ENCODE assay signal across 8 mouse cellular contexts in the genomic region with DNA sequence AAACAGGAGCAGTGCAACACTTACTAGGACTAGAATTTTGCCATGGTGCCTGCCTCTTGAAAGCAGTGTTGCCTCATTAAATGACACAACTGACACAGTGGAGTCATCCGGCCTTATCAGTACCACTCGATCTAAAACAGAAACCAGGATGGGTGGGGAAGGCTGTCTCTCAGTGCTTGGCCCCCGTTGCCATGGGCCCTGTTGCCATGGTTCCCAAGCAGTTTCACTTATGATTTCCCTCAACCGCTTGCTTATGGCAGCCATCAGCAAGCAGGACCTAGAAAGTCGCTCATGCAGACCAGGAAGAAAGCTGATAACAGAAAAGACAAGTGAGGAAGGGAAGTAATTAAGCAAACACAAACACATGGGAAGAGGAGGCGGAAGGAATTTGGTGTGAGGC. TPM values are rescaled to one million over a fixed set of nuclear protein-coding genes. Genes with fewer than 3 reads are reported as not detected.
DNase-seq lines count a peak whose midpoint lies in the region; ATAC-seq and TF ChIP-seq lines count a peak whose summit lies in the region.

No protein-coding gene starts in this region.

- TF ChIP-seq CTCF in spleen, adult 2 months (IDR thresholded peaks at IDR 0.05; ENCODE audit: extremely low read depth, insufficient read depth, insufficient read length, insufficient replicate concordance) = no peak

- no peak for ATAC-seq in hindbrain, embryonic 11.5 days (ENCODE audit: low FRiP score)
- no peak for ATAC-seq in hindbrain, embryonic 14.5 days (ENCODE audit: low FRiP score)
- ATAC-seq in embryonic facial prominence, embryonic 11.5 days (replicated peaks; ENCODE audit: insufficient number of reproducible peaks, low FRiP score, low TSS enrichment, low read depth) = no peak

- no peak overlapping the region for H3K27ac ChIP-seq in hindbrain, embryonic 11.5 days (ENCODE audit: low read depth, low read length)
- H3K27ac ChIP-seq in hindbrain, embryonic 14.5 days = no peak overlapping the region
- H3K27ac ChIP-seq in embryonic facial prominence, embryonic 11.5 days (replicated peaks; ENCODE audit: low read depth, low read length) = no peak overlapping the region
- H3K27ac ChIP-seq in spleen, adult 2 months (ENCODE audit: insufficient read depth, low read length) = no peak overlapping the region

- DNase-seq in hindbrain, embryonic 11.5 days (ENCODE audit: low spot score) = peak; percentile 38
- DNase-seq in hindbrain, embryonic 14.5 days (ENCODE audit: low spot score) = no peak
- DNase-seq in MEL-GATA-1-ER (ENCODE audit: extremely low read depth, low read depth) = peak; percentile 54
- DNase-seq in embryonic facial prominence, embryonic 11.5 days (ENCODE audit: low spot score) = peak; percentile 5
- DNase-seq in lung, postnatal 10 days = peak; percentile 77
- peak; percentile 41 to 52 for DNase-seq in spleen, adult 2 months (ENCODE audit: low read depth in 1 of 2, low spot score in 2 of 2)
- no peak for DNase-seq in ovary, postnatal 14 days (ENCODE audit: low spot score)
- no peak for DNase-seq in yolk sac, embryonic 10.5 days (ENCODE audit: low spot score)

- no peak for TF ChIP-seq POLR2A in spleen, adult 2 months (IDR thresholded peaks at IDR 0.05; ENCODE audit: low read depth, low read length)

- H3K4me3 ChIP-seq in hindbrain, embryonic 11.5 days (ENCODE audit: low read depth, low read length) = no peak overlapping the region
- no peak overlapping the region for H3K4me3 ChIP-seq in hindbrain, embryonic 14.5 days (replicated peaks; ENCODE audit: low read length)
- no peak overlapping the region for H3K4me3 ChIP-seq in embryonic facial prominence, embryonic 11.5 days (ENCODE audit: low read depth, low read length)
- no peak overlapping the region for H3K4me3 ChIP-seq in spleen, adult 2 months (ENCODE audit: extremely low read depth, insufficient read depth, insufficient read length)

- WGBS in hindbrain, embryonic 11.5 days = 47% methylated on average over 6 of the region's 6 CpGs
- WGBS in hindbrain, embryonic 14.5 days = 52% methylated on average over 6 of the region's 6 CpGs
- WGBS in embryonic facial prominence, embryonic 11.5 days = 64% methylated on average over 6 of the region's 6 CpGs
- 38% methylated on average over 6 of the region's 6 CpGs for WGBS in spleen, adult 2 months

- H3K36me3 ChIP-seq in hindbrain, embryonic 11.5 days (ENCODE audit: control insufficient read depth, insufficient read depth, low read length) = no peaks in the 10 kb centered on the region
- H3K36me3 ChIP-seq in hindbrain, embryonic 14.5 days (replicated peaks; ENCODE audit: control insufficient read depth, insufficient read depth) = no peaks in the 10 kb centered on the region
- H3K36me3 ChIP-seq in embryonic facial prominence, embryonic 11.5 days (replicated peaks; ENCODE audit: control insufficient read depth, insufficient read depth, low read depth, low read length) = no peaks in the 10 kb centered on the region
- no peaks in the 10 kb centered on the region for H3K36me3 ChIP-seq in spleen, adult 2 months (ENCODE audit: control insufficient read depth, insufficient read depth, low read length)

- no peak overlapping the region for H3K9ac ChIP-seq in hindbrain, embryonic 11.5 days (ENCODE audit: low read depth, low read length)
- no peak overlapping the region for H3K9ac ChIP-seq in hindbrain, embryonic 14.5 days
- no peak overlapping the region for H3K9ac ChIP-seq in embryonic facial prominence, embryonic 11.5 days (replicated peaks; ENCODE audit: low read length)

- no peaks in the 10 kb centered on the region for H3K4me1 ChIP-seq in hindbrain, embryonic 11.5 days (replicated peaks; ENCODE audit: control insufficient read depth, insufficient read depth, low read length)
- peaks cover 5% of the 10 kb centered on the region; the same call in 1 of the 2 replicates for H3K4me1 ChIP-seq in hindbrain, embryonic 14.5 days (replicated peaks; ENCODE audit: control insufficient read depth, insufficient read depth, low read length)
- H3K4me1 ChIP-seq in embryonic facial prominence, embryonic 11.5 days (ENCODE audit: control insufficient read depth, insufficient read depth, low read length) = no peaks in the 10 kb centered on the region
- peaks cover 2% of the 10 kb centered on the region; the same call in 1 of the 2 replicates for H3K4me1 ChIP-seq in spleen, adult 2 months (ENCODE audit: control insufficient read depth, insufficient read depth, insufficient read length)

- H3K9me3 ChIP-seq in hindbrain, embryonic 11.5 days (ENCODE audit: control insufficient read depth, low read length) = no peaks in the 10 kb centered on the region
- no peaks in the 10 kb centered on the region for H3K9me3 ChIP-seq in hindbrain, embryonic 14.5 days (ENCODE audit: control insufficient read depth, low read length)
- H3K9me3 ChIP-seq in embryonic facial prominence, embryonic 11.5 days (replicated peaks; ENCODE audit: control insufficient read depth, low read length) = no peaks in the 10 kb centered on the region

- no peak overlapping the region for H3K4me2 ChIP-seq in hindbrain, embryonic 11.5 days (replicated peaks; ENCODE audit: low read depth, low read length)
- H3K4me2 ChIP-seq in hindbrain, embryonic 14.5 days (replicated peaks) = no peak overlapping the region
- H3K4me2 ChIP-seq in embryonic facial prominence, embryonic 11.5 days (ENCODE audit: low read depth, low read length) = no peak overlapping the region

- peaks cover 12% of the 10 kb centered on the region for H3K27me3 ChIP-seq in hindbrain, embryonic 11.5 days (ENCODE audit: control insufficient read depth, insufficient read depth, low read length)
- peaks cover 18% of the 10 kb centered on the region for H3K27me3 ChIP-seq in hindbrain, embryonic 14.5 days (ENCODE audit: control insufficient read depth, insufficient read depth, low read length)
- H3K27me3 ChIP-seq in embryonic facial prominence, embryonic 11.5 days (ENCODE audit: control insufficient read depth, insufficient read depth, low read length) = no peaks in the 10 kb centered on the region
- H3K27me3 ChIP-seq in spleen, adult 2 months (ENCODE audit: control insufficient read depth, insufficient read depth, low read length) = no peaks in the 10 kb centered on the region

RNA-seq across cellular contexts. Expression of a gene that starts 39.3 kb away (rescaled TPM):
- polyA plus RNA-seq in hindbrain, embryonic 11.5 days (2014; fragmentation: Nextera tagmentation; extraction: Ambion mirVana) = 3.7 and 4.0 TPM in 2 replicates
- polyA plus RNA-seq in hindbrain, embryonic 14.5 days (2014; fragmentation: Nextera tagmentation; extraction: Ambion mirVana) = 3.2 and 4.5 TPM in 2 replicates
- 2.2 TPM in 2 replicates for polyA plus RNA-seq in embryonic facial prominence, embryonic 11.5 days (2014; fragmentation: Nextera tagmentation; extraction: Ambion mirVana)
- polyA plus RNA-seq in spleen, adult 2 months (2012; rRNA removed) = 4.1 and 5.5 TPM in 2 replicates

Comparison
In these comparisons a context has a peak if more than half of its experiments do, and no peak if none do; other contexts are left out.
1. DNase-seq: peak in hindbrain, embryonic 11.5 days (single experiment), MEL-GATA-1-ER (single experiment), embryonic facial prominence, embryonic 11.5 days (single experiment), lung, postnatal 10 days (single experiment) and spleen, adult 2 months (2 of 2); none in hindbrain, embryonic 14.5 days (single experiment), ovary, postnatal 14 days (single experiment) and yolk sac, embryonic 10.5 days (single experiment).